Mouse (Mus musculus): ENCODE measurements around the gene Fads3. TPM values are rescaled to one million over a fixed set of nuclear protein-coding genes. Genes with fewer than 3 reads are reported as not detected.

Fads3 gene
- total RNA-seq, 2 experiments from 2014 or later: 3.1 to 7.2 TPM

DNA sequence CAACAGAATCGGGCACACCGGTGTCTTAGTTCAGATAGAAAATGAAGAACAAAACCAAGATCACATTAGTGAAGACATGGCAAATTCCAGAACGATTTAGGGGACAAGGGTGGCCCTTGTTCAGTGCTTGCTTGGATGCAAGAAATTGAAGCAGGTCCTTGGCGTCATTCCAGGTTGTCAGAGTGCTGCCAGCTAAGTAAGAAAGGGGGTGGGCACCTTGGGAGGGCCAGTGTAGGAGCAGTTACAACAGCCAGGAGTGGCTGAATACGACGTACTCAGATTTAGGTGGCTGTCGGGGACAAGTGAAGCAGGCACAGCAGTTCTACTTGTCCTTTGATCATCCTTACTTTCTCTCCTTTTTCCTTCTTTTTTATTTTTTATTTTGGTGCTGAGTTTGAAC, 26.3 kb downstream of the Fads3 start:
- DNase-seq: no peak

DNA sequence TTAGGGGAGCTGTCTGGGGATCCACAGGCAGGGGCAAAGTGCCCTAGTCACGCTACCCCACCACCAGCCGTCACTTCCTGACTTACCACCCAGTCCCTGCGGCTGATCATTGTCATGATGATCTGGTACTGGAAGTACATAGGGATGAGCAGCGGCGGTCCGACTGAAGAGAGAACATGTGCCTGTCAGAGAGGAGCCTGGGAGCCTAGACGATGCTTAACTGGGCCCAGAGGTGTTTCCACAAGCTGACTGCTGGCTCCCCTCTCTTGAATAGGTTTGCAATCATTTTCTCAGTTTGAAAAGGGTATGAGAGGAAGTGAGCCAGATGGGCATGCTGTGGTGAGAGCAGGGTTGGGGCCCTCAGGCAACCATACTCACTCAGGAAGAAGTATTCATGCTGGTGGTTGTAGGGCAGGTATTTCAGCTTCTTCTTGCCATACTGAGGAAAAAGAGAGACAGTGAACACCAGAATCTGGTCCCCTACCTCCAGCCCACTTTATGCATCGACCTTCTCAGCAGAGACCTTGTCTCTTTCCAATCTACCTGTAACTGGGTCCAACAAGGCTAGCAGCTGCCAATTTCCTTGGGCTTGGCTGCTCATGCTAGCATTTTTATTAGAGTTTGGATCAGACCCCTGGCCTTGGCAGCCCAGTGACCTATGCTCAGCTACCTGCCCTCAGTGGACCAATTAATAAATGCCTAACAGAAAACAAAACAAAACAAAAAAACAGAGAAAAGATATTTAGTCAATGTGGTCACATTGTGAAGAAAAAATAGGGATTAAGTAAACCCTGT, 29.0 kb downstream of the Fads3 start:
- no peak for DNase-seq

DNA sequence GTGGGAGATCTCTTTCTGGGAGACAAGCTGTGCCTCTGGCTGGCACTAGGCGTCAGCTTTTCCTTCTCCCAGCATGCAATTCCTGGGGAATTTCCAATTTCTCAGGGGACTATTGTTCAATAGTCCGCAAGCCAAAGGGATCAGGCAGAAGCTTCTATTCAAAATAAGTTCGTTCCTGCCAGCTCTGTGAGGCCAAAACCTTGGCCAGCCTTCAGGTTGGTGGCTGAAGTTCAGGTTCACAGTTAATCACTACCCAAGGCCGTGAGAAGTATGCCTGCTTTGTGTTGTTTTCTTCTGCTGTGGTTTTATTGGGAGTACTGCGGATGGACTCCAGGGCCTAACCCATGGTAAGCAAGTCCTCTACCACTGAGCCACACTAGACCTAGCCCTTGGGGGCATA, 29.8 kb downstream of the Fads3 start:
- DNase-seq: no peak

DNA sequence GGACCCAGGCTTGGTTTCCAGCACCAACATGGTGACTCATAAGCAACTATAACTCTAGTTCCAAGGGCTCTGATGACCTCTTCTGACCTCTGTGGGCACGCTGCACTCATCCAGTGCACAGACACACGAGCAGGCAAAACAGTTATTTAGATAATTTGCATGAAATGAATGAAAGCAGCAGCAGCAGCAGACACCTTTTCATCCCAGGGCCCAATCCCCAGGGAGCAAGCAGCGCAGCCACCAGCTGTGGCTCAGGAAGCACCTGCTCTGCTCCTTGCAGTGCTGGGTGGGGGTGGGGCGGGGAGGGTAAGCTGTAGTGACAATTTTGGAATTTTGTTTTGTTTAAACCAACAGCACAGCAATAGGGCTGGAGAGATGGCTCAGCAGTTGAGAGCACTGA, 30.5 kb downstream of the Fads3 start:
- no peak for DNase-seq

DNA sequence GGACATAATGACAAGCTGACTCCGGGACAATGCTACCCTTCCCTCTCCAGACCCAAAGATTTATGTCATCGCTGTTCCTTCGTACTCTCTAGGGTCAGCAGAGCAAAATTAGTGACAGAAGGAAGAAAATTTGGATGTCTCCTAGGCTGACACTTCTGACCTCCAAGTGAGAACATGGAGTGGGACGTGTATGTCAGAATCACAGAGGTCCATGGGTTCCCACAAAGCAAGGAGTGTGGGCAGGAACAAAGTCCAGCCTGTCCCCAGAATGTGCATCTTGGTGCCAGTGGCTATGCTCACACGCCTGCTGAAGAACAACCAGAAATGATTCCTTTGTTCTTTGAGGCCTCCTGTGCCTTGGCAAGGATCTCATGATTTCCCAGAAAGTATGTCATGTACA, 31.8 kb downstream of the Fads3 start:
- DNase-seq: no peak

DNA sequence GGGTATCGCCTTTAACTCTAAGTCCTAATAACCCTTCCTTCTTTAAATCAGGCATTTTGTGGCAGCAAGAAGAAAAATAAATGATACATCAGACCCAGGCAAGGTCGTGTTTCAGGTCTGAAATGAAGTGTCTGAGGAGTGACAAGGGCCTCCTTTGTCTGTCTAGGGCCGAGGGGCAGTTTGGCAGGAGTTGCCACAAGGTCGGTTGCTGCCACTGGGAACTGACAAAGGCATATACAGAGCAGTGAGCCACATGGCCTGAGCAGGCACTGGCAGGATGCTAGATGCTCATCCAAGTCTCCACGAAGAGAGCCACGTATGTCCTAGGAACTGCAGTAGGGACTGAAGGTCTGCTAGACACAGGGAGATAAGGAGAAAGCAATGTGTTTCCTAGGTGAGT, 37.0 kb downstream of the Fads3 start:
- no peak for DNase-seq

DNA sequence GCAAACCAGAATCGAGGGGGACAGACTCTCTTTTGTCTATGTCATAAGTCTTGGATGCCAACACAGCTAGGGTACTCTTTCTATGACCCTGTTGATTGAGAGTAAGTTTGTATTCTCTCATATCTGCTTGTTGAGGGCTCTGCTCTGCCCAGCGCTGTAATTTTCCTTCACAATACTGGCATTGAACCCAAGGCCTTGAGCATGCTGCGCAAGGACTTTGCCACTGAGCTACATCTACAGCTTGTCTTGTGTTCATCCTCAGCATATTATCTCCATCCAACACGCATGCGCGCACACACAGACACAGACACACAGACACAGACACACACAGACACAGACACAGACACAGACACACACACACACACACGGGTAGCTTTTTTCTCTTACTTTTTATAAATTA, 39.0 kb downstream of the Fads3 start:
- DNase-seq: no peak

DNA sequence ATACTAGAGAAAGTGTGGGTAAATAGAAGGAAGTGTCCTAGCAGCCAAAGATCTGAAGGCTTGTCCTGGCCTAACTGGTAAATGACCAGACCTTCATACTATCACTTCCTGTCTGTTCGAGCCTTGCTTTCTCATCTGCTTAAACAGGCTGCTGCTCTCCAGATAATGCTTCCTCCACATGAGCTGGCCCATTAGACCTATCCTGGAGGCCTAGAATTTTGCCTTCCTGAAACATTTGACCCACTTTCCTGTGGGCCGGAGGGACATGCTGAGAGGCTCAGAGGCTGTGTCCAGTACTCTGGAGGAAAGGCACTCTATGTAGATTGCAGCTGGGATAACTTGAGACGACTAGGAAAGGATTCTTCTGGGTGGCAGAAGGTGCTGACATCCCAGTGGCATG, 40.7 kb downstream of the Fads3 start:
- DNase-seq: no peak

DNA sequence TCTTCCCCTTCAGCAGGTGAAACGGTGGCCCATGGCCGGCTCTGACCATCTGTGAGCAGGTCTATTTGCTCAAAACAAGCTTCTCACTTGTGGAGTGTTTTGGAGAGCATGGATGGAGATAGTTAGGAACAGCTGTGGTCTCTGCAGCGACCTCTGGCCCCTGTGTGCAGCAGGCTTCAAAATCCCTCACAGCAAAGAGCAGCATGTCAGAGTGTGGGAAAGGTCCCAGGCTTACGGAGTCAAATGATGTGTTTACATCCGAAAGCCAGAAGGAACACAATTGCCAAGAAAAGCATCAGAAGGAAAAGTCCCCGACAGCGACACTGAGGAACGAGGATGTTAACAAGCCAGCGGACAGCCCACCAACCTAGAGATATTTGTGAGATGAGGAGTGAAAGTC, 44.1 kb downstream of the Fads3 start:
- no peak for DNase-seq

DNA sequence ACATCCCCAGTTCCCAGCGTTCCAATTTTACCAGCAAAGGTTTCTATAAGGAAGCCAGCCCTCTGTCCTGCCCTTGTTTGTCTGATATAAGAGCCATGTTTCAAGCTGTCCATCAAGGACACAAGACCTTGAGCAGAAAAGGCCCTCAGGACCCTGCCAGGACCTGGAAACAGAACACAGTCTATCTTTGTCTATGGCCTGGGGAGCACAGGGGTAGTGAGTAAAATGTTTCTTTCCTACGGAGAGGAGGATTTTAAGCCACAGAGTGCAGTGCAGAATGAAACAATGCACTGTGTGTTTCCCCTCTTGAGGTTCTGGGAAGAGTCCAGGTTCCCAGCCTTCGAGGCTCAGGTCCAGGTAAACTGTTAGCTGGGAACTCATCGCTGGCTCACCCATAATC, 45.6 kb downstream of the Fads3 start:
- no peak for DNase-seq

DNA sequence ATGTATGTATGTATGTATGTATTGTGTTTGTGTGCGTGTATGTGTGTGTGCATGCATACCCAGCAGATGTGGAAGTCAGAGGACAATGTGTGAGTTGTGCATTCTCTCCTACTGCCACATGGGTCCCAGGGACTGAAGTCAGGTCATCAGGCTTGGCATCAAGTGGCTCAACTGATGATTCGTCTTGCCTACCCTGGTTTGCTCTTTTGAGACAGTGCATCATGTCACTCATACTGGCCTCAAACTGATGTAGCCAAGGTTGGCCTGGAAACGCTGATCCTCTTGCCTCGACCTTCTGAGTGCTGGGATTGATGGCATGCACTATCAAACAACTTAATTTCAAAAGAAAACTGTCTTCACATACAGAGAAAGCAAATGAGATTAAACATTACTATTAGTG, 52.5 kb downstream of the Fads3 start:
- no peak for DNase-seq

DNA sequence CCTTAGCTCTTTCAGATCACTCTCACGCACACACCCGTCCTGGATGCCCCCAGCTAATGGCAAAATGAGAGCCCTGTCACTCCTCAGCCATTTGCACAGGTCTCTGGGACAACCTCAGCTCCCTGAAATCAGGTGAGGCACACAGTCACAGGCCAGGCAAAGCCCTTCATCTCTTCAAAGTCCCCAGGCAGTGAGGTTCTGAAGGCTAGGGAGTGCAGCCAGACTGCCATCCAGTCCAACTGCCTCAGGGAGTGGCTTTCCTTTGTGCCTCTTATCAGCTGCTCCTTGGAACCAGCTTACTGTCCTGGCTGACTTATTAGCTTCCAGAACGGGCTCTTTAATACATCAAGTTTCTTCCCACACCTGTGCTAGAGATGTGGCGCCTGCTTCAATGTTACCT, 53.3 kb downstream of the Fads3 start:
- DNase-seq: no peak

DNA sequence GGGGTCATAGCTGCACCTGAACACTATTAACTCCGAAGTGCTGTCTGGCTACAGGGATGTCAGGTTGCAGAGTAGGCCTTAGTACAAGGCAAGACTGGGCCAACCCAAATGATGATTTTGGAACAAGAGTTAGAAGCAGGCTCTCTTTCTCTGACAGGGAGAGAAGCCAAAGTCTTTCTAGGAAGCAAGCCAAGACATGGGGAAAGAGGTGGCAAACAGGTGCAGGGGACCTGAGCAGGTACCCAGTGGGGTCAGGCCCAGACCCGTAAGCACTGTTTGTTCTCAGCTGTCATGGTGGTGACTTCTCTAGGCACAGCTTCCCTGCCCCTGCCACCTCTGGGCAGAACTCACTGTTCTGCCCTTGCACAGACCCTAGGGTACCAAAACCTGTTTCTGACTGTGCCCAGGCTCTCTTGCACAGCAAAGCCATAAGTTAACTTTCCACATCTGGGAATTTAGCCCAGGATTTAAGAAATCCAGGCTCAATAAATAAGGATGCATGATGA, 55.1 kb downstream of the Fads3 start:
- no peak for DNase-seq

DNA sequence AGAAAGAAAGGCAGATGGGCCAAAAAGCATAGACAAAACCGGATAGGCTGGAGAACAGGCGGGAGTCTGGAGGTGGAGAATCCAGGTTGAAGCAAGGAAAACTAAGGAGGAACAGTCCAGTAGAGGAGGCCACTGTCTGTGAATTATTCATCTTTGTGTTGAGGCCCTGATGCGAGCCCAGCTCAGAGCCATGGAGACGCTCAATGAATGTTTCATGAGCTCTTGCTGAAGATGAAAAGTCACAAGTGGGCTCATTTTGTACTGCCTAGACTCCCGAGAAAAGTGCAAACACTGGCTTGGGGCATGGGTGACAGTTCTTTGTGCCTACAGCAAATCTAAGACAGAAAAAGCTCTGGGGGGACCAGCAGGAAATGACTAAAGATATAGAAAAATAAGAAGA, 56.5 kb downstream of the Fads3 start:
- no peak for DNase-seq

DNA sequence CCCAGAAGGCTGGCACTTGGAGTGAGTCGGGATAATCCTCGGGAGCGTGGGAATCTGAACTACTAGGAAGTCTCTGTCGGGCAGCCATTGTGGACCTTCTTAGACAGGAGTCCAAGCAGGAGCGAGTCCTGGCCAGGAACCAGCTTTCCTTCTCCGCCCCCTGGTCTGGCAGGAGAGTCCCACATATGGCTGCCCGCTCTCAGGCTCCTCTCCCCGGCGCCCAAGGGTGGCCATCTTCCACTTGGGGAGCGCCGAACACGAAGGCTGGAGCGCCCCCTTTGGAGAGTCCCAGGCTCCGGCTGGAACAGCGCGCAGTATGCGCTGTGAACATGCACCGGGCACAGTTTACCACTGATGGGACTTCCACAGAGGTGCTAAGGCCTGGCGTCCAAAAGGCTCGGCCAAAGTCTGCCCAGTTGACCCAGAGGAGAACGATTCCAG, 59.3 kb downstream of the Fads3 start:
- DNase-seq: peak; percentile 69

DNA sequence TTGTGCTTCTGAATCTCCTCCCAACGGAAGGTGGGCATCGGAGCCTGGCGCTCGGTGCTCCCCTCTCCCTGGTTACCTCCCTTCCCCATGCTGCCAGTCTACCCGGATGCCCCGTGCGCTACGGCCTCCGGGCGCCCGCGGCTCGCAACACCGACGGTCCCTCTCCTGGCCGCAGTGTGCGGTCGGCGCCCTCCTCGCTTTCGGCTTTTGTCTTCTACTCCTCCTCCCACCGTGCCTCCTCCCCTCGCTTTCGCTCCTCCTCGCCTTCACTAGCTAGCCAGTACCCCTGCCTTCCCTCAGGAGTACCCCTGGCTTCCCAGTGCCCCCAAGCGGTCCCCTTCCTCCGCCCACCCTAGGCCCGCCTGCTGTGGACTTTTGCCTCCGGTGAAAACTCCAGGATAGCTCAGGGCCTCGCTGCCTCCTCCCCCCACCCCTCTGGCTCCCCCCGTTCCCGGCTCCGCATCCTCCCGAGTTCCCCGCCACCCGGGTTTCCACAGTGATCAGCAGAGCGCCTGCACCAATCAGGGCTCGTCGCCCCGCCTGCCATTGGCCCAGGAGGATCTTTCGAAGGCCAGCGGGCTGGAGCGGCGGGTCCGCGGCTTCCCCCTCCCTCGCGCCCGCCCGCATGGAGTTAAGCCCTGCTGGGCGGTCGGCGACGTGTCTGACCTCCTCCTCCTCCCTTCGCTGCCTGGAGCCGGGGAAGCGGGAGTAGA, 60.1 kb downstream of the Fads3 start, which contains the start of gene Fads2:
Gene Fads2, minus strand, starts transcription at position 406 of the 713 bp plus-strand sequence.
- DNase-seq: peak; percentile 89

DNA sequence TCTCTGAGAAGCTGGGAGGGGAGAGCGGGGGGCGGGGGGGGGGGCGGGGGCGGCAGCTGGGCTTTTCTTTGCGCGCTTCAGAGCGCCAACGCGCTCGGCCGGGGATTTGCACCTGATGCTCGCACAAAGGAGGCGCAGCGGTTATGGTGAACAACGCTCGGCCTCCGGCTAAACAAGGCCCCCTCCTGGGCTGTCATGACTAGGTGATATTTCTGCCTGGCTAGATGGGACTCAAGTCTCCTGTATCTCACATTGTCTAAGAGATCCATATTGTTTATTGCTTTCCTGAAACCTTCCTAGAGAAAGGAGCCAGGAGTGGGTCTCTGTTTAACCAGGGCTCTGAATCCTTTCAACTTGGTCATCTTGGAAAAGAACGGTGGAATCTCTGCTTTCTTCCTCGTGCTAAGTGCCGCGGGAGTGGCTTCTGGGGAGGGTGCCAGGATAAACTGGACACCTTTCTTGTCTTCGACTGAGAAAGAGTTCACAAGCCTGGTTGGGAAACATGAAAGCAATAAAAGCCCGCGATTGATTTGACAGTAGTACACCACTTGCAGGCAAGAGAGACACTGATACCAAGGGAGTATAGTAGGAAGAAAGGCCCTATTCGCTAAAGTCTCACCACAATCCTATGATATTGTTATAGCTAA, 60.8 kb downstream of the Fads3 start:
- no peak for DNase-seq

DNA sequence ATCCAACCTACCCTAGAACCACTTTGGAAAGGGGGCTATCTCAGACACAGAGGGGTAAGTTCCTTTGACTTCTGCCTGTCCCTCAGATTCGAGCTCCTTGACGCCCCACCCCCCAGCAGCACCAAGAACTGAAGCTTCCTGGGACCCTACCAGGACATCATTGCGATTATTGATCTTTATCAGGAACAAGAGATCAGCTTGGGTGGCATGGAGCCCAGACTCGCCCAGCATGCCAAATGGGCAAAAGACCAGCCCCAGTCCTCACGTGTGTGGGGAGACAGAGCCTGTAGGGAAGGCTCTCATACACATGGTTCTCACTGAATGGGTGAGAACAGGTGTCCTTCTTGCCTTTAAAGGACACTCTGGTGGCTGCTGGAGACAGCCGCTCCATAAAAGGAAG, 62.9 kb downstream of the Fads3 start:
- no peak for DNase-seq

DNA sequence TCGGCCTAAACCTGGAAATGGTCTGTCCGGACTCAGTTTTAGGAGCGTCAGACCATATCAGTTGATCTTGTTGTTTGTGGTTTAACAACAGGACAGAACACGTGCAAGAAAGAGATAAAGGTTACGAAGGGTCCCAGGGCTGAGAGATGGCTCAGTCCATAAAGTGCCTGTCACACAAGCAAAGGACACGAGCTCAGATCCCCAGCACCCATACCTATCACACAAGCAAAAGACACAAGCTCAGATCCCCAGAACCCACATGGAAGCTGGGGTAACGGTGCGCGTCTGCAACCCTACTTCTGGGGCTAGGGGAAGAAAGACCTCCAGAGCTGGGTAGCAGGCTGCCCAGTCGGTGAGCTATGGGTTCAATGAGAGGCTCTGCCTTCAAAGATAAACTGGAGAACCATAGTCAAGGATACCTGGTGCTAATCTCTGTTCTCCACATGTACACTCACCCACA, 63.7 kb downstream of the Fads3 start:
- no peak for DNase-seq

DNA sequence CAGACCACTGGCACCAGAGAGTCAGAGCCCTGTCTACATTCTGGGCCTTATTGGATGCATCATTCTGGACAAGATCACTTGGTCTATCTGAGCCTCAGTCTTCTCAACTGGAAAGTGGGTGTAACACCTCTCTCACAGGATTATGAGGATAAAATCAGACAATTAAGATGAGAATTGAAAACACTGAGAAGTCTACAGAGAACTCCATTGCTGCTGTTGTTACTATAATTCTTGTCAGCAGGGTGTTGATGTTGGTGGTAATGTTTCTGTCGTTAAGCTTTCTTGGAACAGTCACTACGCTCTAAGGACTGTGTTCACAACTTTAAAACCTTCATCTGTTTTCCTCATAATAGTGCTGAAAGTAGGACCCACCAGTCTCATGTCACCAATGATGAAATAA, 65.3 kb downstream of the Fads3 start:
- DNase-seq: no peak

DNA sequence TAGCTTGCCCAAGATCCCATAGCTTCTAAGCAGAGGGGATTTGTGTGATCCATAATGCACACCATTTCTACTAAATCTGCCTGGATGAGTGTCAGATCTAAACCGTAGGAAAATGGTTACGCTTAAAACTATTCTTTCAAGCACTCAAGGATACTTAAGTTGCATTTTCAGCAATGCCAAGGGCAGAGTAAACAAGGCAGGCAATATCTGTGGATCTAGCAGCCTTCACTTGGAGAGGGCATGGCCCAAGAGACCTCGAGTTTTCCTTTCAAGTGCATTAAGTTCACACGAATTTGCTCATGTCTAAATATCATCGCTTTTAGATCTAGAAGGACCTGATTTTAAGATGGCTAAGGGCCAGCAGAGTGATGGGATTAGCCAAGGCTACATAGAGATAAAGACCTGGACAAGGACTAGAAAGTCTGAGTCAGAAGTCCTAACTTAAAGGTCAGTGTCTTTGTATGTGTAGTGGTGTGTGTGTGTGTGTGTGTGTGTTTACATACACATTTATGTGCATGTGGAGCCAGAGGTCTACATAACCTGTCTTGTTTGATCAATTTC, 65.8 kb downstream of the Fads3 start:
- DNase-seq: no peak

DNA sequence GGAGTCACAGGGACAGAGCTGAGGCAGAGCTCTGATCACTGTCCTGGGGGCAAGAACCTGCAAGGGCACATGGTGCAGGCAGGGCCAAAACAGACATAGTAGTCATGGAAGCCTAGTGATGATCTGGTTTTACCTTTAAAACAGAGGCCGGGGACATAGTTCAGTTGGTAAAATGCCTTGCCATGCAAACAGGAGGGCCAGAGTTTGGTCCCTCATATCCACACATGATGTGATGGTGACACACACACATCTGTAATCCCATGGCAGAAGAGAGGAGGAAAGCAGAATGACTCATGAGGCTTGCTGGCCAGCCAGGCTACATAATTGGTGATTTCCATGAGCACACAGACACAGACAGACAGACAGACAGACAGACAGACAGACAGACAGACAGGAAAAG, 66.8 kb downstream of the Fads3 start:
- no peak for DNase-seq

DNA sequence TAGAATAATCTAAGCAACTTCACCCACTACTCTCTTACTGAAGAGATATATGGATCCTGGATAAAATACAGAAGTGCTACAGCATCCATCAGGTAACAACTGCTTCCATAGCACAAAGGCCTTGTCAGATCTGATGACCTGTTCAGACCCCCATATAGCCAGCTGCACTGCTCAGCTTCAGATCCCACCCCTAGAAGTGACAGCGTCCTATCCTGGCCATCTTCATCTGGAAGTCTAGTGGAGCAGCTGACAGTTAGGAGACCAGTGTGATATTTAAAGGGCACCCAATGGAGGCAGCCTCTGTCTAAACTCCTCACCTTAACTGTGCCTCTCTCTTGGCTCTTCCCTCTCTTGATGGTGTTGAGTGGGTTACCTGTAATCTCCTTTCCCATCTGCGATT, 67.3 kb downstream of the Fads3 start:
- DNase-seq: no peak

Measured in gastrocnemius, postnatal 25 days (tissue).